Mouse (Mus musculus): ENCODE measurements at regions not wholly inside any gene's neighbourhood (a gene's known extent, or its start where the extent isn't known, plus 50 kb on each side); places are given as distances from the start of the nearest gene placed in this dataset.

DNA sequence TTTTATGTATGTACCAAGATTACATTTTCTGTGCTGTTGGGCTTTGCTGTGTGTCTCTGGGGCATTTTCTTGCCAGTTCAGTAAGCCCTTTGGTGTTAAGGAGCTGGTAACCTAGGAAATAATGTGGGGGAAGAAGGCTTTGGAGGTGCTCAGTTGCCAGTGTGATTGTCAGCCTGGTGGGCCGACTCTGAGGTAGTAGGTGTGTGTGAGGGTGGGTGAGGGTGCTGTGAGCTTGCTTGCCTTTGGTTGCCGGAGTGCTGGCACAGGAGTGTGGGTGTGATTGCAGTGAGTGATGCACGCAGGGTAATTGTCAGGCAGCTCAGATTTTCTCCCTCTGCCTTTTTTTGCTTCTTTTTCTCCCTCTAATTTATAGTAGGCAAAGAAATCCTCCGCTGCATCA lies 229.3 kb downstream of the Kcna4 start:
- TF ChIP-seq HCFC1 (IDR thresholded peaks at IDR 0.05; ENCODE audit: borderline replicate concordance, insufficient read depth, low read length) = no peak
- no peak for TF ChIP-seq ZNF384 (IDR thresholded peaks at IDR 0.05; ENCODE audit: low read depth, low read length)
- no peak for TF ChIP-seq ZC3H11A (IDR thresholded peaks at IDR 0.05; ENCODE audit: borderline replicate concordance, low read depth, low read length)
- TF ChIP-seq CHD2 (IDR thresholded peaks at IDR 0.05; ENCODE audit: low read depth, low read length) = no peak

Data from ES-E14 (cell line).